Mouse (Mus musculus) limb, embryonic 12.5 days (tissue): ENCODE results near the gene Ifna14. TPM values are rescaled to one million over a fixed set of nuclear protein-coding genes. Genes with fewer than 3 reads are reported as not detected.

ENCODE experiments used
- ATAC-seq: fragments of 200-750 bp; cut with Nextera tagmentation; 2 replicates; pipeline ENCODE4 v1.8.0; 2017; ENCODE audit warnings: low read depth, moderate TSS enrichment; ENCODE audit not compliant: insufficient number of reproducible peaks, insufficient read depth, low FRiP score, low TSS enrichment
- H3K27ac ChIP-seq: fragments of 300-500 bp; sonication (generic); 2 replicates; pipeline ENCODE4 v1.5.1; 2016; ENCODE audit warnings: mild to moderate bottlenecking, moderate library complexity
- H3K27me3 ChIP-seq: fragments of 300-500 bp; sonication (generic); 2 replicates; pipeline ENCODE4 v1.6.1; 2016; ENCODE audit warnings: mild to moderate bottlenecking, moderate library complexity
- H3K36me3 ChIP-seq: fragments of 300-500 bp; sonication (generic); 2 replicates; pipeline ENCODE4 v1.6.1; 2016; ENCODE audit warnings: mild to moderate bottlenecking, moderate library complexity
- H3K4me1 ChIP-seq: fragments of 300-500 bp; sonication (generic); replicated peaks from 2 replicates; pipeline ENCODE4 v1.6.1; 2016
- H3K4me2 ChIP-seq: fragments of 300-500 bp; sonication (generic); 2 replicates; pipeline ENCODE4 v1.6.1; 2016; ENCODE audit warnings: mild to moderate bottlenecking, moderate library complexity
- H3K4me3 ChIP-seq: fragments of 300-500 bp; sonication (generic); replicated peaks from 2 replicates; pipeline ENCODE4 v1.5.1; 2016; ENCODE audit warnings: mild to moderate bottlenecking
- H3K9ac ChIP-seq: fragments of 300-500 bp; sonication (generic); replicated peaks from 2 replicates; pipeline ENCODE4 v1.6.1; 2016; ENCODE audit warnings: mild to moderate bottlenecking, moderate library complexity
- H3K9me3 ChIP-seq: fragments of 300-500 bp; sonication (generic); 2 replicates; pipeline ENCODE4 v1.6.1; 2016; ENCODE audit warnings: mild to moderate bottlenecking, moderate library complexity
- WGBS: fragments of 180-500 bp; shearing (Covaris S2); methylation state at CpG from one replicate; pipeline ENCODE4 v1.1.7; 2016; 5-methylcytosine and 5-hydroxymethylcytosine counted together
- polyA plus RNA-seq: library from polyadenylated mRNA; unstranded; fragments of >200 nt; fragmentation: Nextera tagmentation; extraction: Ambion mirVana; gene quantifications from 2 replicates; pipeline ENCODE4 v1.2.1, GENCODE M21; 2016

Ifna14 gene
- polyA plus RNA-seq, 1 experiment from 2014 or later: not detected

DNA sequence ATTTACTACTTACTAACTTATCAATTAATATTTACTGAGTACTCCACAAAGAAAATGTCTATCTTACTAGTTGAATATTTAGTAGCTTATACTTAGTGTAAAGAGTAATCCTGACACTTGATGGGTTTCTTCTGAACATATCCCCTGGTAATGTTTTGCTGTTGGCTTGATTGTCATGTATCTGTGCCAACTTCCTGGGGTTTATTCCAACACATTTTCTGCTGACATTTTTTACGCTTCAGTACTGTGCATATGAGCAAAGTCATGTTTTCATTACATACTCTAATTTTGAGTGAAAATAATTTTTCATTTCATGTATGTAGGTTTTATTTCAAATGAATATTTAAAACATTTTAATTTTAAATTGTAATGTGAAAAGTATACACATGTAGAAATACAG, 36.7 kb downstream of the Ifna14 start:
- Histone ChIP-seq H3K36me3 (no peaks in the 10 kb centered on the region), H3K27ac (no peak overlapping the region), H3K4me2 (no peak overlapping the region), H3K4me1 (no peaks in the 10 kb centered on the region), H3K9ac (no peak overlapping the region), H3K27me3 (no peaks in the 10 kb centered on the region), H3K9me3 (no peaks in the 10 kb centered on the region), H3K4me3 (no peak overlapping the region)
- ATAC-seq: no peak
- 94% methylated on average over 1 of the region's 1 CpGs for WGBS

DNA sequence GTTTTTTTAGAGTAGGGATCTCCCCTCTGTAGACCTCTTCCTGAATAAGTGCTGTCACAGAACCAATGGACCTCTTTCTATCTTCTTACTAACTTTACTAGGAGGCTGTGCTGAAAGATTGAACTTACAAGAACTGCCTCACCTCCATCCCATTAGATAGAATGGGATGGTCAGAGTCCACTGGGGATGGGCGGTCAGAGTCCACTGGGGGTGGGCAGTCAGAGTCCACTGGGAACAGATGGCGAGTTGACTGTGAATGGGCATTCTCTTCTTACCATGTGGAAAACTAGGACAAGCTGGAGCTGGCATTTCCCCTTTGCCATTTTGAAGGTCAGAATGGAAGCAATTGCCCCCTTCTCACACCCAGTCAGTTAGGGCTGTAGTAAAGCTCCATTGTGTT, 38.1 kb downstream of the Ifna14 start:
- Histone ChIP-seq H3K9me3 (no peaks in the 10 kb centered on the region), H3K4me1 (no peaks in the 10 kb centered on the region), H3K4me2 (no peak overlapping the region), H3K27me3 (no peaks in the 10 kb centered on the region), H3K9ac (no peak overlapping the region), H3K27ac (no peak overlapping the region), H3K36me3 (no peaks in the 10 kb centered on the region), H3K4me3 (no peak overlapping the region)
- no peak for ATAC-seq
- 89% methylated on average over 2 of the region's 2 CpGs for WGBS

GRCm38 (mm10) chr4:88530892-88531291, 40.7 kb downstream of the Ifna14 start:
- H3K4me3 ChIP-seq: no peak overlapping the region

DNA sequence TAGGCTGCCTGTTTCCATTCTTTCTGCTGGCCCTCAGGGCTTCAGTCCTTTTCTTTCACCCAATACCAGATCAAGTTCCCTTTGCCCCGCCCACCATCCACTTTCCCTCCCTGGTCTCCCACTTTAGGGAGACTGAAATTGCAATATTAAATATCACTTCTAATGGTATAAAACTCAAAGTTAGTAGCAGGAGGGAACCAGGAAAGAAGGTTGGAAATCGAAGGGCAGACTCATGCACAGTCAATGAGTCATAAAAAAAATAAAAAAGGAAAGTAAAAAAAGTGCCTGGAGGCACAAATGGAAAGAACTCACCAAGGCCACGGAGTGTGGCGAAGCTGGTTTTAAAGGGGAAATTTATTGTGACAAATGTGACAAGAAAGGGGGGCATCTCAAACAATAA, 41.3 kb downstream of the Ifna14 start:
- WGBS: 54% methylated on average over 4 of the region's 4 CpGs
- no peak overlapping the region for H3K4me3 ChIP-seq
- no peaks in the 10 kb centered on the region for H3K4me1 ChIP-seq
- no peak overlapping the region for H3K4me2 ChIP-seq
- H3K9me3 ChIP-seq: no peaks in the 10 kb centered on the region
- H3K27ac ChIP-seq: no peak overlapping the region
- H3K9ac ChIP-seq: no peak overlapping the region
- no peaks in the 10 kb centered on the region for H3K36me3 ChIP-seq
- no peaks in the 10 kb centered on the region for H3K27me3 ChIP-seq
- no peak for ATAC-seq

More at GRCm38 (mm10) chr4:88530892-88531291, 40.7 kb downstream of the Ifna14 start:
- no peak overlapping the region for H3K27ac ChIP-seq
- H3K4me1 ChIP-seq: no peaks in the 10 kb centered on the region
- H3K27me3 ChIP-seq: no peaks in the 10 kb centered on the region
- no peak overlapping the region for H3K9ac ChIP-seq
- H3K9me3 ChIP-seq: no peaks in the 10 kb centered on the region
- ATAC-seq: no peak
- H3K36me3 ChIP-seq: no peaks in the 10 kb centered on the region
- no peak overlapping the region for H3K4me2 ChIP-seq
- 90% methylated on average over 2 of the region's 2 CpGs for WGBS

DNA sequence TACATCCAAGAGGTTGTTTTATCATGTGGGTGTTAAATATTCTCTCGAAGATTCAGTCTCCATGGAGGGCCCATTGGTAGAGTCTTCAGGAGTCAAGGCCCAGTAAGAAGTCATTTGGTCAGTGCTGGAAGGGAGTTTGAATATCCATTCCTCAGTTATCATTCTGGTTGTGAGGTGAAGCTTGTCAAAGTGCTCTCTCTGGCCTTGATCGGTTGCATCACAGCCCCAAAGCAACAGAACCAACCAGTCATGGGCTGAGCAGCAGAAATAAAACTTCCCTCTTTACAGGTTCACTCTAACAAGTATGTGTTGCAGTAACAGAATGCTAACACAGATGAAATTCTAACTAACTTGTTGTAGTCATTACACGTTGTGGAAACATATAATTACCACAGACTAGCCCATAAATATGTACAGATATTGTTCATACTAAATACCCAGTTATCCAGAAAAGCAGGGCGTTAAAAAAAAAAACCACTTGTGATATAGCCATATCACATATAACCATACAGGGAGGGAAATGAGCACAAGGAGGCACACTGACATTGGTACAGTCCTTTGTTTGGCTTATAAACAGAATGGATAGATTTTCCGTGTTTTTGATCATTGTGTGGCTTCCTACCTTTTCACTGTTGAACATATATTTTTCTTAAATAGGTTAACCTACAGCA, 45.1 kb downstream of the Ifna14 start:
- no peaks in the 10 kb centered on the region for H3K36me3 ChIP-seq
- H3K4me3 ChIP-seq: no peak overlapping the region
- H3K9ac ChIP-seq: no peak overlapping the region
- no peaks in the 10 kb centered on the region for H3K27me3 ChIP-seq
- no peak overlapping the region for H3K27ac ChIP-seq
- H3K9me3 ChIP-seq: no peaks in the 10 kb centered on the region
- no peak overlapping the region for H3K4me2 ChIP-seq
- no peak for ATAC-seq
- H3K4me1 ChIP-seq: no peaks in the 10 kb centered on the region
- 81% methylated on average over 5 of the region's 5 CpGs for whole genome bisulfite sequencing

- no peaks in the 10 kb centered on the region for H3K4me1 ChIP-seq
- no peak overlapping the region for H3K27ac ChIP-seq
- ATAC-seq: no peak
- no peaks in the 10 kb centered on the region for H3K27me3 ChIP-seq
- WGBS: 83% methylated on average over 3 of the region's 3 CpGs
- no peak overlapping the region for H3K4me2 ChIP-seq
- no peaks in the 10 kb centered on the region for H3K36me3 ChIP-seq
- no peaks in the 10 kb centered on the region for H3K9me3 ChIP-seq
- H3K4me3 ChIP-seq: no peak overlapping the region
- no peak overlapping the region for H3K9ac ChIP-seq
Measured at GRCm38 (mm10) chr4:88525393-88525792, 46.2 kb downstream of the Ifna14 start.

DNA sequence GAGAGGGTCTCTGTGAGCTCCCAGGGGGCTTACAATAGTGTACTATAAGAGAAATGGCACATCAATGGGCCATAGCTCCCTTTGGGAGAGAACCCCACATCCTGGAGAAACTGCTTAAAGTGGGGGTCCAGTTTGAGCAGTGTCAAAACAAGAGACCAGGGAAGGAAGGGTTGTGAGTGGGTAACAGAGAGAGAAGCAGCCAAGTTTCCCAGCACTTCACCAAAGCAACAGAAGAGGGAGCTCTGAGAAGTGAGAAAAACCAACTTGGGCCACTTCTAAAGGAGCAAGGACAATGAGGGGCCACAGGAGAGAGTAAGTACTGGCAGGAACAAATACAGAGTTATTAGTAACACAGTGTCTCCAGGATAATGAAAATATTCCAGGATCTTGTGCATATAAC, 48.4 kb downstream of the Ifna14 start:
- Histone ChIP-seq H3K9me3 (no peaks in the 10 kb centered on the region), H3K4me3 (no peak overlapping the region), H3K27ac (no peak overlapping the region), H3K9ac (no peak overlapping the region), H3K36me3 (no peaks in the 10 kb centered on the region), H3K27me3 (no peaks in the 10 kb centered on the region), H3K4me1 (no peaks in the 10 kb centered on the region), H3K4me2 (no peak overlapping the region)
- no peak for ATAC-seq

DNA sequence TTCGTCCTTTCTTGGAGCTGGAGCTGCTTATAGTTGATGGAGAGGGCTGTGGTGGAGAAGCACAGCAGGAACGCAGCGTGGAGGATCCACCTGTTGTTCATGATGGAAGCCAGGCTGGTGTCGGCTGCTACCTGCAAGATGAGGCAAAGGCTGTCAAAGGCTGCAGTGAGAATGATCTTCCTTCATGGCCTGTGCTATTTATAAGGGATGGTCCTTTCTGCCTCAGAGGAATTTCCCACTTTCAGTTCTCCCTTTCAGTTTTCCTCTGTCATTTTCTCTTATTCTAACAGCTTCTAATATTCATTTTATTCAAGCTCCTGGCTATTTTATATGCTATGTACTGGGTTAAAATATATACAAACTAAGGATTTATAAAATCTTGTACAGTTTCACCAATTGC, 48.9 kb downstream of the Ifna14 start, which contains the start of gene Ifnb1:
Gene Ifnb1, minus strand, starts transcription at position 101 of the 400 bp plus-strand sequence.
- 89% methylated on average over 4 of the region's 4 CpGs for WGBS
- no peak within 1 kb of the TSS for H3K27ac ChIP-seq
- H3K4me3 ChIP-seq: no peak within 1 kb of the TSS
- ATAC-seq: no peak
- no peaks in the 10 kb centered on the region for H3K9me3 ChIP-seq
- no peaks in the 10 kb centered on the region for H3K4me1 ChIP-seq
- no peak within 1 kb of the TSS for H3K9ac ChIP-seq
- no peaks in the 10 kb centered on the region for H3K36me3 ChIP-seq
- no peak within 1 kb of the TSS for H3K4me2 ChIP-seq
- no peaks in the 10 kb centered on the region for H3K27me3 ChIP-seq

Other genes with a start within 250 kb of the Ifna14 start
- 3.7 and 3.8 TPM in 2 replicates for gene Hacd4, start 132.9 kb downstream of the Ifna14 start, polyA plus RNA-seq
- gene Ifnb1, start 49.0 kb downstream of the Ifna14 start, polyA plus RNA-seq: not detected in 2 replicates
- not detected in 2 replicates for gene Ifna15, start 13.6 kb downstream of the Ifna14 start, polyA plus RNA-seq
- not detected in 2 replicates for gene Ifna9, start 20.6 kb upstream of the Ifna14 start, polyA plus RNA-seq
- not detected in 2 replicates for gene Ifna12, start 31.6 kb upstream of the Ifna14 start, polyA plus RNA-seq
- not detected in 2 replicates for gene C87499, start 62.6 kb upstream of the Ifna14 start, polyA plus RNA-seq
- not detected in 2 replicates for gene Ifna13, start 72.7 kb upstream of the Ifna14 start, polyA plus RNA-seq
- gene Ifna16, start 105.1 kb upstream of the Ifna14 start, polyA plus RNA-seq: not detected in 2 replicates
- gene Ifna2, start 112.1 kb upstream of the Ifna14 start, polyA plus RNA-seq: not detected in 2 replicates
- not detected in 2 replicates for gene Ifnab, start 119.6 kb upstream of the Ifna14 start, polyA plus RNA-seq
- gene Gm26566, start 150.0 kb upstream of the Ifna14 start, polyA plus RNA-seq: 1.4 and 2.8 TPM in 2 replicates
- 130 and 140 TPM in 2 replicates for gene Klhl9, start 150.7 kb upstream of the Ifna14 start, polyA plus RNA-seq
- not detected in 2 replicates for gene Gm13271, start 183.1 kb upstream of the Ifna14 start, polyA plus RNA-seq
- gene Gm13283, start 188.3 kb upstream of the Ifna14 start, polyA plus RNA-seq: 0.41 and 0.81 TPM in 2 replicates
- gene Gm13290, start 202.0 kb upstream of the Ifna14 start, polyA plus RNA-seq: 0.66 and 0.87 TPM in 2 replicates
- gene Gm13289, start 205.1 kb upstream of the Ifna14 start, polyA plus RNA-seq: not detected in 2 replicates
- gene Gm13272, start 208.1 kb upstream of the Ifna14 start, polyA plus RNA-seq: 0.40 TPM in 1 of 2 replicates, not detected in the other
- 0.30 and 0.32 TPM in 2 replicates for gene Ifnz, start 210.3 kb upstream of the Ifna14 start, polyA plus RNA-seq
- not detected in 2 replicates for gene Gm13276, start 213.9 kb upstream of the Ifna14 start, polyA plus RNA-seq
- gene Gm13277, start 216.8 kb upstream of the Ifna14 start, polyA plus RNA-seq: not detected in 2 replicates
- not detected in 2 replicates for gene Gm13278, start 219.8 kb upstream of the Ifna14 start, polyA plus RNA-seq
- not detected in 2 replicates for gene Gm13275, start 222.7 kb upstream of the Ifna14 start, polyA plus RNA-seq
- gene Gm13279, start 225.6 kb upstream of the Ifna14 start, polyA plus RNA-seq: not detected in 2 replicates
- 0.18 and 0.88 TPM in 2 replicates for gene Gm13285, start 227.9 kb upstream of the Ifna14 start, polyA plus RNA-seq
- gene Gm13287, start 231.5 kb upstream of the Ifna14 start, polyA plus RNA-seq: not detected in 2 replicates
- gene Gm13288, start 233.7 kb upstream of the Ifna14 start, polyA plus RNA-seq: 0.08 and 0.22 TPM in 2 replicates
- gene Ifna7, start 244.4 kb upstream of the Ifna14 start, polyA plus RNA-seq: not detected in 2 replicates
- not detected in 2 replicates for gene Ifna11, start 248.2 kb upstream of the Ifna14 start, polyA plus RNA-seq